Mouse (Mus musculus) CH12.LX (cell line): Measurements from ENCODE around the gene Med15. TPM values are rescaled to one million over a fixed set of nuclear protein-coding genes. Genes with fewer than 3 reads are reported as not detected.

Experiments
- DNase-seq: peaks from one replicate; pipeline ENCODE4 v3.0.0-alpha.2; 2013; ENCODE audit errors: extremely low read depth
- H3K27ac ChIP-seq: 2 replicates; pipeline ENCODE4 v1.5.1; 2012; ENCODE audit warnings: low read depth, mild to moderate bottlenecking, control low read depth, moderate library complexity; ENCODE audit not compliant: insufficient read depth
- H3K27me3 ChIP-seq: replicated peaks from 2 replicates; pipeline ENCODE3; 2012; ENCODE audit warnings: inconsistent platforms
- H3K36me3 ChIP-seq, 2 experiments: replicated peaks in 1 of 2; 2 replicates each; pipeline versions ENCODE3 to v1.6.1; 2012; ENCODE audit warnings: inconsistent platforms in 1 of 2, low read length in 1 of 2, mild to moderate bottlenecking in 1 of 2, mixed read lengths in 1 of 2, moderate library complexity in 1 of 2; ENCODE audit not compliant: control insufficient read depth in 1 of 2, insufficient read depth in 1 of 2
- H3K4me1 ChIP-seq, 2 experiments: 2 replicates each; pipeline ENCODE4 v1.6.1; 2012; ENCODE audit warnings: inconsistent platforms in 1 of 2, moderate library complexity in 1 of 2; ENCODE audit not compliant: insufficient read depth in 2 of 2, control insufficient read depth in 1 of 2
- H3K4me2 ChIP-seq: 2 replicates; pipeline ENCODE4 v1.6.1; 2012; ENCODE audit warnings: low read depth, mild to moderate bottlenecking, control low read depth; ENCODE audit not compliant: poor library complexity, insufficient read depth, severe bottlenecking
- H3K4me3 ChIP-seq, 3 experiments: fragments of 150-350 bp in 1 of 3; sonication (generic) in 1 of 3; replicated peaks in 1 of 3; 2 replicates each; pipeline versions ENCODE3 to v1.5.1; 2011 to 2012; ENCODE audit warnings: low read depth in 2 of 3, low read length in 2 of 3, mild to moderate bottlenecking in 2 of 3, moderate library complexity in 2 of 3, control low read depth in 1 of 3, improper control_type of control experiment in 1 of 3, inconsistent platforms in 1 of 3, mixed read lengths in 1 of 3; ENCODE audit not compliant: poor library complexity in 1 of 3
- H3K79me2 ChIP-seq: replicated peaks from 2 replicates; pipeline ENCODE4 v1.6.1; 2012; ENCODE audit warnings: mild to moderate bottlenecking, moderate library complexity; ENCODE audit not compliant: control insufficient read depth, poor library complexity, insufficient read depth, severe bottlenecking; ENCODE audit errors: extremely low read depth
- H3K9ac ChIP-seq: 2 replicates; pipeline ENCODE4 v1.6.1; 2012; ENCODE audit warnings: low read depth, mild to moderate bottlenecking, control low read depth, moderate library complexity; ENCODE audit not compliant: insufficient read depth
- H3K9me3 ChIP-seq: replicated peaks from 2 replicates; pipeline ENCODE3; 2012; ENCODE audit warnings: low read length, inconsistent platforms, mixed read lengths
- BHLHE40 ChIP-seq: IDR thresholded peaks from 2 replicates; pipeline ENCODE4 v1.6.1; 2011; ENCODE audit warnings: mild to moderate bottlenecking, low read depth, low read length, improper control_type of control experiment
- CHD1 ChIP-seq: IDR thresholded peaks from 2 replicates; pipeline ENCODE4 v1.6.1; 2012; ENCODE audit warnings: low read depth, low read length, improper control_type of control experiment, inconsistent platforms
- CHD2 ChIP-seq: IDR thresholded peaks from 2 replicates; pipeline ENCODE4 v1.6.1; 2011; ENCODE audit warnings: low read length, improper control_type of control experiment
- CTCF ChIP-seq, 2 experiments: IDR thresholded peaks in 1 of 2; conservative IDR thresholded peaks in 1 of 2; 2 replicates each; pipeline ENCODE4 v1.5.1; 2011 to 2012; ENCODE audit warnings: low read depth in 2 of 2, low read length in 2 of 2, improper control_type of control experiment in 1 of 2, inconsistent platforms in 1 of 2, mild to moderate bottlenecking in 1 of 2, moderate library complexity in 1 of 2
- GABPA ChIP-seq: IDR thresholded peaks from 2 replicates; pipeline ENCODE4 v1.6.1; 2012; ENCODE audit warnings: low read depth, low read length, improper control_type of control experiment, inconsistent platforms; ENCODE audit not compliant: insufficient replicate concordance
- HCFC1 ChIP-seq: IDR thresholded peaks from 2 replicates; pipeline ENCODE4 v1.6.1; 2012; ENCODE audit warnings: low read depth, mild to moderate bottlenecking, inconsistent platforms, low read length, improper control_type of control experiment
- JUN ChIP-seq: IDR thresholded peaks from 2 replicates; pipeline ENCODE4 v1.6.1; 2011; ENCODE audit warnings: low read depth, mild to moderate bottlenecking, low read length, improper control_type of control experiment, moderate library complexity; ENCODE audit not compliant: insufficient read depth
- JUND ChIP-seq: conservative IDR thresholded peaks from 2 replicates; pipeline ENCODE4 v1.6.1; 2011; ENCODE audit warnings: low read depth, low read length, improper control_type of control experiment
- MAFK ChIP-seq: IDR thresholded peaks from 2 replicates; pipeline ENCODE4 v1.6.1; 2011; ENCODE audit warnings: low read length, improper control_type of control experiment; ENCODE audit not compliant: insufficient replicate concordance
- MAZ ChIP-seq: IDR thresholded peaks from 2 replicates; pipeline ENCODE4 v1.6.1; 2012; ENCODE audit warnings: low read depth, mild to moderate bottlenecking, inconsistent platforms, low read length, improper control_type of control experiment, moderate library complexity
- MEF2A ChIP-seq: IDR thresholded peaks from 2 replicates; pipeline ENCODE4 v1.6.1; 2014; ENCODE audit warnings: low read depth, mild to moderate bottlenecking, inconsistent platforms, low read length, improper control_type of control experiment, borderline replicate concordance
- MXI1 ChIP-seq: IDR thresholded peaks from 2 replicates; pipeline ENCODE4 v1.6.1; 2011; ENCODE audit warnings: mild to moderate bottlenecking, low read depth, low read length, improper control_type of control experiment
- MYC ChIP-seq: IDR thresholded peaks from 2 replicates; pipeline ENCODE4 v1.6.1; 2011; ENCODE audit warnings: low read depth, mild to moderate bottlenecking, improper control_type of control experiment, low read length
- NELFE ChIP-seq: IDR thresholded peaks from 2 replicates; pipeline ENCODE4 v1.6.1; 2011; ENCODE audit warnings: low read depth, low read length, improper control_type of control experiment
- NRF1 ChIP-seq: IDR thresholded peaks from 2 replicates; pipeline ENCODE4 v1.6.1; 2014; ENCODE audit warnings: low read depth, mild to moderate bottlenecking, inconsistent platforms, low read length, improper control_type of control experiment, moderate library complexity
- POLR2A ChIP-seq: IDR thresholded peaks from 2 replicates; pipeline ENCODE4 v1.6.1; 2011; ENCODE audit warnings: low read depth, mild to moderate bottlenecking, improper control_type of control experiment, low read length
- POLR2AphosphoS2 ChIP-seq: IDR thresholded peaks from 2 replicates; pipeline ENCODE4 v1.6.1; 2011; ENCODE audit warnings: low read depth, low read length, improper control_type of control experiment
- RAD21 ChIP-seq: IDR thresholded peaks from 2 replicates; pipeline ENCODE4 v1.6.1; 2011; ENCODE audit warnings: low read depth, mild to moderate bottlenecking, low read length, improper control_type of control experiment, moderate library complexity
- SMC3 ChIP-seq: IDR thresholded peaks from 2 replicates; pipeline ENCODE4 v1.6.1; 2011; ENCODE audit warnings: low read depth, low read length, improper control_type of control experiment
- TBP ChIP-seq: conservative IDR thresholded peaks from 2 replicates; pipeline ENCODE4 v1.6.1; 2011; ENCODE audit warnings: low read depth, low read length, improper control_type of control experiment
- TCF12 ChIP-seq: IDR thresholded peaks from 2 replicates; pipeline ENCODE4 v1.6.1; 2014; ENCODE audit warnings: low read depth, mild to moderate bottlenecking, inconsistent platforms, low read length, improper control_type of control experiment
- USF1 ChIP-seq: IDR thresholded peaks from 2 replicates; pipeline ENCODE4 v1.6.1; 2014; ENCODE audit warnings: low read depth, mild to moderate bottlenecking, inconsistent platforms, low read length, improper control_type of control experiment
- ZC3H11A ChIP-seq: IDR thresholded peaks from 2 replicates; pipeline ENCODE4 v1.6.1; 2012; ENCODE audit warnings: low read depth, mild to moderate bottlenecking, inconsistent platforms, low read length, improper control_type of control experiment
- ZKSCAN1 ChIP-seq: IDR thresholded peaks from 2 replicates; pipeline ENCODE4 v1.6.1; 2012; ENCODE audit warnings: low read depth, inconsistent platforms, low read length, improper control_type of control experiment, borderline replicate concordance
- ZMIZ1 ChIP-seq: IDR thresholded peaks from 2 replicates; pipeline ENCODE4 v1.6.1; 2012; ENCODE audit warnings: low read depth, mild to moderate bottlenecking, inconsistent platforms, low read length, improper control_type of control experiment
- dilution Hi-C: fragments of 300-500 bp; cut with MboI; formaldehyde crosslinking; loops from 2 replicates; pipeline ENCODE4 v1.14.3; 2020; ENCODE audit warnings: low sequenced_read_pairs; ENCODE audit not compliant: extremely low pct_unique_long_range_greater_than_20kb, extremely low pct_ligation_motif_present
- in situ Hi-C: fragments of 300-500 bp; cut with MboI; formaldehyde crosslinking; loops from 3 replicates; pipeline ENCODE4 v1.14.3; 2019; ENCODE audit warnings: low sequenced_read_pairs, low pct_ligation_motif_present, low pct_unique_long_range_greater_than_20kb, mixed read lengths
- polyA plus RNA-seq: library from polyadenylated mRNA; unstranded; fragments of >175 nt; gene quantifications from 2 replicates; pipeline ENCODE4 v1.2.1, GENCODE M21; 2012; ENCODE audit warnings: low read depth; ENCODE audit not compliant: insufficient read length
- total RNA-seq, 2 experiments: library from RNA; depleted of rRNA; stranded (reverse); fragments of 300-350 nt in 1 of 2; fragments of >200 nt in 1 of 2; gene quantifications; 2 replicates each; pipeline ENCODE4 v1.2.3; 2012 to 2014

The Med15 gene
- total and polyA plus RNA-seq, 3 experiments: 20.1 to 78.1 (median 42.6) TPM

DNA sequence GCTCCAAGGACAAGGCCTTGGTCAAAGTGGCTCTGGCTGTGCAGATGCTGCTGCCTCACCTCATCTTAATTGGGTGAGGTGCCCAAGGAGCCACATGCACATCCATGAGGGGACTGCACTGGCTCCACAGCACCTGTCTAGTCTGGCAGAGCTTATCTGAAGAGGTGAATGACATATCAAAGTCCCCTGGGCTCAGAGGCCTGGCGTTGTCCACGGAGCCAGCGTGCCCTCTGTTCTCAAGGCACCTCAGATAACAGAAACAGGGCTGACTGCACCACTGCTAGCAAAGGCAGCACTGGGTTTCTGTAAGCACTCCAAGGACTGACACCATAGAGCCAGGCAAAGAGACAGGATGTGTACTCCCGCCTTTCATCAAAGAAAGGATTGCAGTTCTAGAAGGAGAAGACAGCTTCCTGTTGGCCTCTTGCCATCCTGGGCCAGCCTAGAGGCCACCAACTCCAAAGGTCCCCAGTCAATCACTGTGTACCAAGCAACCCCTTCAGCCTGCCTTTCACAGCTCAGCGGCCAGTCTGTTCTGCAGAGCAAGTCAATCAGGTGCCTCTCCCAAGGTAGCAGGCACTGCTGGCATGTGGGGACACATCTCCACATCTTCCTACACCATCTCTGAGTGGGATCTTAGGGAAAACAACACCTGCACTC, 76.3 kb downstream of the Med15 start:
- H3K27ac ChIP-seq: no peak overlapping the region
- H3K9ac ChIP-seq: no peak overlapping the region
- no peak overlapping the region for H3K4me3 ChIP-seq
- in situ Hi-C loops (no loop called here), dilution Hi-C loops (no loop called here)
- H3K36me3 ChIP-seq: peaks cover 85 to 92% of the 10 kb centered on the region in 2 experiments
- no peaks in the 10 kb centered on the region for H3K79me2 ChIP-seq
- H3K4me1 ChIP-seq: peaks cover 0 to 3% of the 10 kb centered on the region in 2 experiments; a peak in 1 of 4 replicates
- no peaks in the 10 kb centered on the region for H3K27me3 ChIP-seq
- TF ChIP-seq ZMIZ1 (no peak), MAFK (no peak), CHD2 (no peak), BHLHE40 (no peak), JUN (no peak), RAD21 (no peak), MYC (no peak), TBP (no peak), POLR2AphosphoS2 (no peak), POLR2A (no peak), MXI1 (no peak), HCFC1 (no peak)
- no peaks in the 10 kb centered on the region for H3K9me3 ChIP-seq
- no peak for DNase-seq
- H3K4me2 ChIP-seq: no peak overlapping the region

DNA sequence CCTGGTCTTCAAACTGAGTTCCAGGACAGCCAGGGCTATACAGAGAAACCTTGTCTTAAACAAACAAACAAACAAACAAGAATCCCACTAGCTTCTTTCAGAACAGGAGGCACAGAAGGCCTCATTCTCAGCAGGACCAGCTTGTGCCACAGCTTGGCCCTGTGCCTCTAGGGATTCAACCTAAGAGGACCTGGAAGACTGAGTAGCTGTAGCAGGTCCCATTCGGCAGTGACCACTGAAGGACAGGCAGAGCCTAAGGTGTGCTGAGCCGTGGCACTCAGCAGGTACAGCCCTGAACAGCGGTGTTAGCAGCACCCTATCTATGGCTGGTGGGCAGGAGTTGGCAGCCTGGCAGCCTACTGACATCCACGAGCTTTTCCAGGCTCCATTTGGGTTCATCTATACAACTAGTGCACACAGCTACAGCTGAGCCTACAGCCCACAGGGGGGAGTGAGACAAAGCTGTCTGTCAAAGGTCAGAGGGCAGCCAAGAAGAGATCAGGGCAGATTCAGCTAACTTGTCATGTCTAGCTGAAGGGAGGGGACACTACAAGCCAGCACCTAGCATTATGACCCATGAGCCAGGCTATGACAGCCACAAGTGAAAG, 78.4 kb downstream of the Med15 start:
- Histone ChIP-seq H3K27ac (no peak overlapping the region), H3K27me3 (no peaks in the 10 kb centered on the region), H3K9ac (no peak overlapping the region), H3K9me3 (no peaks in the 10 kb centered on the region), H3K4me3 (no peak overlapping the region), H3K4me2 (no peak overlapping the region), H3K4me1 (peaks cover 0 to 3% of the 10 kb centered on the region in 2 experiments; a peak in 1 of 4 replicates), H3K79me2 (no peaks in the 10 kb centered on the region), H3K36me3 (peaks cover 89 to 94% of the 10 kb centered on the region in 2 experiments)
- dilution Hi-C loops (no loop called here), in situ Hi-C loops (no loop called here)
- TF ChIP-seq GABPA (no peak), MEF2A (no peak), ZC3H11A (no peak), CTCF (conservative IDR thresholded peaks at IDR 0.05 in 1 of 2, IDR thresholded peaks at IDR 0.05 in 1 of 2; ENCODE audit: low read depth in 2 of 2, low read length in 2 of 2) (no peak), JUND (no peak), MAZ (no peak), MAFK (no peak), POLR2A (no peak), TCF12 (no peak), NRF1 (no peak), USF1 (no peak), CHD2 (no peak), RAD21 (no peak), CHD1 (no peak), JUN (no peak), NELFE (no peak), ZKSCAN1 (no peak), SMC3 (no peak)
- no peak for DNase-seq
